Mouse (Mus musculus): ENCODE measurements around the gene Gm17349. TPM values are rescaled to one million over a fixed set of nuclear protein-coding genes. Genes with fewer than 3 reads are reported as not detected.
"Not testable (repeated sequence)": the region's sequence is repeated elsewhere in the genome, so short reads cannot be mapped to it uniquely, and the experiment has no call there.

Gene Gm17349
- polyA plus RNA-seq, 1 experiment from 2014 or later, result not detected

- no peak for ATAC-seq (ENCODE audit: insufficient read depth, low FRiP score)
- Histone ChIP-seq H3K27me3 (ENCODE audit: control insufficient read depth, insufficient read depth, low read length) (no peaks in the 10 kb centered on the region), H3K4me3 (replicated peaks; ENCODE audit: low read length) (no peak overlapping the region), H3K27ac (ENCODE audit: low read length) (no peak overlapping the region), H3K36me3 (ENCODE audit: control insufficient read depth, insufficient read depth, low read length) (peaks cover 11% of the 10 kb centered on the region), H3K4me1 (ENCODE audit: control insufficient read depth, insufficient read depth, low read length) (peaks cover 23% of the 10 kb centered on the region), H3K9me3 (replicated peaks; ENCODE audit: control insufficient read depth, low read length) (no peaks in the 10 kb centered on the region), H3K4me2 (ENCODE audit: low read depth, low read length) (peak overlapping the region; percentile 21; the same call in 1 of the 2 replicates), H3K9ac (ENCODE audit: low read length) (no peak overlapping the region)
- 74% methylated on average over 5 of the region's 5 CpGs for WGBS
These were observed 1.6 kb downstream of the Gm17349 start for GRCm38 (mm10) chr15:99703676-99704040.

GRCm38 (mm10) chr15:99703104-99703503, 2.2 kb downstream of the Gm17349 start:
- no peak for ATAC-seq (ENCODE audit: insufficient read depth, low FRiP score)
- peaks cover 9% of the 10 kb centered on the region for H3K36me3 ChIP-seq (ENCODE audit: control insufficient read depth, insufficient read depth, low read length)
- H3K9me3 ChIP-seq (replicated peaks; ENCODE audit: control insufficient read depth, low read length), result no peaks in the 10 kb centered on the region
- WGBS, result 66% methylated on average over 9 of the region's 9 CpGs
- peaks cover 23% of the 10 kb centered on the region for H3K4me1 ChIP-seq (ENCODE audit: control insufficient read depth, insufficient read depth, low read length)
- H3K4me3 ChIP-seq (replicated peaks; ENCODE audit: low read length), result peak overlapping the region; percentile 86
- H3K9ac ChIP-seq (ENCODE audit: low read length), result peak overlapping the region; percentile 99
- H3K27ac ChIP-seq (ENCODE audit: low read length), result 0 out of 2 replicates have a peak overlapping the region, but pooled peaks have one; percentile 26
- H3K27me3 ChIP-seq (ENCODE audit: control insufficient read depth, insufficient read depth, low read length), result no peaks in the 10 kb centered on the region
- peak overlapping the region; percentile 68 for H3K4me2 ChIP-seq (ENCODE audit: low read depth, low read length)

GRCm38 (mm10) chr15:99701999-99702900, 3.0 kb downstream of the Gm17349 start, which contains the start of gene Smarcd1:
TSS of gene Smarcd1 (plus strand) at chr15:99702129.
- peaks cover 23% of the 10 kb centered on the region for H3K4me1 ChIP-seq (ENCODE audit: control insufficient read depth, insufficient read depth, low read length)
- under 1% methylated on average over 67 of the region's 71 CpGs for WGBS
- H3K27ac ChIP-seq (ENCODE audit: low read length), result peak within 1 kb of the TSS; percentile 96
- H3K9ac ChIP-seq (ENCODE audit: low read length), result peak within 1 kb of the TSS; percentile 99
- H3K4me3 ChIP-seq (replicated peaks; ENCODE audit: low read length), result peak within 1 kb of the TSS; percentile 86
- H3K4me2 ChIP-seq (ENCODE audit: low read depth, low read length), result peak within 1 kb of the TSS; percentile 68
- H3K9me3 ChIP-seq (replicated peaks; ENCODE audit: control insufficient read depth, low read length), result no peaks in the 10 kb centered on the region
- H3K36me3 ChIP-seq (ENCODE audit: control insufficient read depth, insufficient read depth, low read length), result 0 out of 2 replicates have a peak, but pooled peaks cover 2% of the 10 kb centered on the region
- ATAC-seq (ENCODE audit: insufficient read depth, low FRiP score), result peak; percentile 94
- H3K27me3 ChIP-seq (ENCODE audit: control insufficient read depth, insufficient read depth, low read length), result no peaks in the 10 kb centered on the region

GRCm38 (mm10) chr15:99701640-99701998, 3.7 kb downstream of the Gm17349 start:
- Histone ChIP-seq H3K4me2 (ENCODE audit: low read depth, low read length) (peak overlapping the region; percentile 59), H3K27ac (ENCODE audit: low read length) (peak overlapping the region; percentile 96), H3K4me3 (replicated peaks; ENCODE audit: low read length) (peak overlapping the region; percentile 86), H3K4me1 (ENCODE audit: control insufficient read depth, insufficient read depth, low read length) (peaks cover 23% of the 10 kb centered on the region), H3K9ac (ENCODE audit: low read length) (peak overlapping the region; percentile 99)
- not testable (repeated sequence) for ATAC-seq (ENCODE audit: insufficient read depth, low FRiP score); H3K36me3 ChIP-seq (ENCODE audit: control insufficient read depth, insufficient read depth, low read length); H3K9me3 ChIP-seq (replicated peaks; ENCODE audit: control insufficient read depth, low read length); H3K27me3 ChIP-seq (ENCODE audit: control insufficient read depth, insufficient read depth, low read length)
- WGBS, result 41% methylated on average over 16 of the region's 16 CpGs

GRCm38 (mm10) chr15:99700219-99701106, 4.8 kb downstream of the Gm17349 start:
- ATAC-seq (ENCODE audit: insufficient read depth, low FRiP score), result no peak
- Histone ChIP-seq H3K9ac (ENCODE audit: low read length) (no peak overlapping the region), H3K4me1 (ENCODE audit: control insufficient read depth, insufficient read depth, low read length) (peaks cover 23% of the 10 kb centered on the region), H3K4me2 (ENCODE audit: low read depth, low read length) (no peak overlapping the region), H3K27ac (ENCODE audit: low read length) (no peak overlapping the region), H3K27me3 (ENCODE audit: control insufficient read depth, insufficient read depth, low read length) (no peaks in the 10 kb centered on the region), H3K9me3 (replicated peaks; ENCODE audit: control insufficient read depth, low read length) (no peaks in the 10 kb centered on the region), H3K4me3 (replicated peaks; ENCODE audit: low read length) (no peak overlapping the region), H3K36me3 (ENCODE audit: control insufficient read depth, insufficient read depth, low read length) (no peaks in the 10 kb centered on the region)
- 82% methylated on average over 18 of the region's 18 CpGs for WGBS

- Histone ChIP-seq H3K4me3 (replicated peaks; ENCODE audit: low read length) (no peak overlapping the region), H3K27me3 (ENCODE audit: control insufficient read depth, insufficient read depth, low read length) (no peaks in the 10 kb centered on the region), H3K9me3 (replicated peaks; ENCODE audit: control insufficient read depth, low read length) (no peaks in the 10 kb centered on the region), H3K4me2 (ENCODE audit: low read depth, low read length) (no peak overlapping the region), H3K9ac (ENCODE audit: low read length) (no peak overlapping the region), H3K36me3 (ENCODE audit: control insufficient read depth, insufficient read depth, low read length) (no peaks in the 10 kb centered on the region), H3K27ac (ENCODE audit: low read length) (no peak overlapping the region), H3K4me1 (ENCODE audit: control insufficient read depth, insufficient read depth, low read length) (peaks cover 23% of the 10 kb centered on the region)
- 82% methylated on average over 10 of the region's 10 CpGs for WGBS
- no peak for ATAC-seq (ENCODE audit: insufficient read depth, low FRiP score)
These were observed 5.6 kb downstream of the Gm17349 start for GRCm38 (mm10) chr15:99699715-99700114.

- no peak for ATAC-seq (ENCODE audit: insufficient read depth, low FRiP score)
- no peak overlapping the region for H3K27ac ChIP-seq (ENCODE audit: low read length)
- 28% methylated on average over 20 of the region's 20 CpGs for WGBS
- no peak overlapping the region for H3K4me3 ChIP-seq (replicated peaks; ENCODE audit: low read length)
- H3K9ac ChIP-seq (ENCODE audit: low read length), result peak overlapping the region; percentile 8; the same call in 1 of the 2 replicates
- H3K36me3 ChIP-seq (ENCODE audit: control insufficient read depth, insufficient read depth, low read length), result no peaks in the 10 kb centered on the region
- peaks cover 21% of the 10 kb centered on the region for H3K4me1 ChIP-seq (ENCODE audit: control insufficient read depth, insufficient read depth, low read length)
- H3K9me3 ChIP-seq (replicated peaks; ENCODE audit: control insufficient read depth, low read length), result no peaks in the 10 kb centered on the region
- no peak overlapping the region for H3K4me2 ChIP-seq (ENCODE audit: low read depth, low read length)
- H3K27me3 ChIP-seq (ENCODE audit: control insufficient read depth, insufficient read depth, low read length), result no peaks in the 10 kb centered on the region
These were observed 6.7 kb downstream of the Gm17349 start for GRCm38 (mm10) chr15:99698533-99699085.

- no peak overlapping the region for H3K4me2 ChIP-seq (ENCODE audit: low read depth, low read length)
- ATAC-seq (ENCODE audit: insufficient read depth, low FRiP score), result no peak
These were observed 8.0 kb downstream of the Gm17349 start for GRCm38 (mm10) chr15:99697309-99697708.

More at GRCm38 (mm10) chr15:99697309-99697708, 8.0 kb downstream of the Gm17349 start:
- H3K9me3 ChIP-seq (replicated peaks; ENCODE audit: control insufficient read depth, low read length), result no peaks in the 10 kb centered on the region
- H3K27me3 ChIP-seq (ENCODE audit: control insufficient read depth, insufficient read depth, low read length), result no peaks in the 10 kb centered on the region
- no peak overlapping the region for H3K9ac ChIP-seq (ENCODE audit: low read length)
- no peak overlapping the region for H3K27ac ChIP-seq (ENCODE audit: low read length)
- 18% methylated on average over 2 of the region's 2 CpGs for WGBS
- no peak overlapping the region for H3K4me3 ChIP-seq (replicated peaks; ENCODE audit: low read length)
- H3K4me1 ChIP-seq (ENCODE audit: control insufficient read depth, insufficient read depth, low read length), result peaks cover 11% of the 10 kb centered on the region; the same call in 1 of the 2 replicates
- no peaks in the 10 kb centered on the region for H3K36me3 ChIP-seq (ENCODE audit: control insufficient read depth, insufficient read depth, low read length)
